Mouse (Mus musculus) CH12.LX (cell line): ENCODE data around the gene Zbtb21. TPM values are rescaled to one million over a fixed set of nuclear protein-coding genes. Genes with fewer than 3 reads are reported as not detected.

Experiments used
- DNase-seq: peaks from one replicate; pipeline ENCODE4 v3.0.0-alpha.2; 2013; ENCODE audit errors: extremely low read depth
- H3K27ac ChIP-seq: 2 replicates; pipeline ENCODE4 v1.5.1; 2012; ENCODE audit warnings: low read depth, mild to moderate bottlenecking, control low read depth, moderate library complexity; ENCODE audit not compliant: insufficient read depth
- H3K27me3 ChIP-seq: replicated peaks from 2 replicates; pipeline ENCODE3; 2012; ENCODE audit warnings: inconsistent platforms
- H3K36me3 ChIP-seq, 2 experiments: replicated peaks in 1 of 2; 2 replicates each; pipeline versions ENCODE3 to v1.6.1; 2012; ENCODE audit warnings: inconsistent platforms in 1 of 2, low read length in 1 of 2, mild to moderate bottlenecking in 1 of 2, mixed read lengths in 1 of 2, moderate library complexity in 1 of 2; ENCODE audit not compliant: control insufficient read depth in 1 of 2, insufficient read depth in 1 of 2
- H3K4me1 ChIP-seq, 2 experiments: 2 replicates each; pipeline ENCODE4 v1.6.1; 2012; ENCODE audit warnings: inconsistent platforms in 1 of 2, moderate library complexity in 1 of 2; ENCODE audit not compliant: insufficient read depth in 2 of 2, control insufficient read depth in 1 of 2
- H3K4me2 ChIP-seq: 2 replicates; pipeline ENCODE4 v1.6.1; 2012; ENCODE audit warnings: low read depth, mild to moderate bottlenecking, control low read depth; ENCODE audit not compliant: poor library complexity, insufficient read depth, severe bottlenecking
- H3K4me3 ChIP-seq, 3 experiments: fragments of 150-350 bp in 1 of 3; sonication (generic) in 1 of 3; replicated peaks in 1 of 3; 2 replicates each; pipeline versions ENCODE3 to v1.5.1; 2011 to 2012; ENCODE audit warnings: low read depth in 2 of 3, low read length in 2 of 3, mild to moderate bottlenecking in 2 of 3, moderate library complexity in 2 of 3, control low read depth in 1 of 3, improper control_type of control experiment in 1 of 3, inconsistent platforms in 1 of 3, mixed read lengths in 1 of 3; ENCODE audit not compliant: poor library complexity in 1 of 3
- H3K79me2 ChIP-seq: replicated peaks from 2 replicates; pipeline ENCODE4 v1.6.1; 2012; ENCODE audit warnings: mild to moderate bottlenecking, moderate library complexity; ENCODE audit not compliant: control insufficient read depth, poor library complexity, insufficient read depth, severe bottlenecking; ENCODE audit errors: extremely low read depth
- H3K9ac ChIP-seq: 2 replicates; pipeline ENCODE4 v1.6.1; 2012; ENCODE audit warnings: low read depth, mild to moderate bottlenecking, control low read depth, moderate library complexity; ENCODE audit not compliant: insufficient read depth
- H3K9me3 ChIP-seq: replicated peaks from 2 replicates; pipeline ENCODE3; 2012; ENCODE audit warnings: low read length, inconsistent platforms, mixed read lengths
- BHLHE40 ChIP-seq: IDR thresholded peaks from 2 replicates; pipeline ENCODE4 v1.6.1; 2011; ENCODE audit warnings: mild to moderate bottlenecking, low read depth, low read length, improper control_type of control experiment
- CTCF ChIP-seq, 2 experiments: IDR thresholded peaks in 1 of 2; conservative IDR thresholded peaks in 1 of 2; 2 replicates each; pipeline ENCODE4 v1.5.1; 2011 to 2012; ENCODE audit warnings: low read depth in 2 of 2, low read length in 2 of 2, improper control_type of control experiment in 1 of 2, inconsistent platforms in 1 of 2, mild to moderate bottlenecking in 1 of 2, moderate library complexity in 1 of 2
- ETS1 ChIP-seq: conservative IDR thresholded peaks from 2 replicates; pipeline ENCODE4 v1.6.1; 2012; ENCODE audit warnings: low read depth, mild to moderate bottlenecking, inconsistent platforms, low read length, improper control_type of control experiment, moderate library complexity
- GABPA ChIP-seq: IDR thresholded peaks from 2 replicates; pipeline ENCODE4 v1.6.1; 2012; ENCODE audit warnings: low read depth, low read length, improper control_type of control experiment, inconsistent platforms; ENCODE audit not compliant: insufficient replicate concordance
- JUN ChIP-seq: IDR thresholded peaks from 2 replicates; pipeline ENCODE4 v1.6.1; 2011; ENCODE audit warnings: low read depth, mild to moderate bottlenecking, low read length, improper control_type of control experiment, moderate library complexity; ENCODE audit not compliant: insufficient read depth
- MAZ ChIP-seq: IDR thresholded peaks from 2 replicates; pipeline ENCODE4 v1.6.1; 2012; ENCODE audit warnings: low read depth, mild to moderate bottlenecking, inconsistent platforms, low read length, improper control_type of control experiment, moderate library complexity
- MYC ChIP-seq: IDR thresholded peaks from 2 replicates; pipeline ENCODE4 v1.6.1; 2011; ENCODE audit warnings: low read depth, mild to moderate bottlenecking, improper control_type of control experiment, low read length
- NRF1 ChIP-seq: IDR thresholded peaks from 2 replicates; pipeline ENCODE4 v1.6.1; 2014; ENCODE audit warnings: low read depth, mild to moderate bottlenecking, inconsistent platforms, low read length, improper control_type of control experiment, moderate library complexity
- POLR2A ChIP-seq: IDR thresholded peaks from 2 replicates; pipeline ENCODE4 v1.6.1; 2011; ENCODE audit warnings: low read depth, mild to moderate bottlenecking, improper control_type of control experiment, low read length
- POLR2AphosphoS2 ChIP-seq: IDR thresholded peaks from 2 replicates; pipeline ENCODE4 v1.6.1; 2011; ENCODE audit warnings: low read depth, low read length, improper control_type of control experiment
- RAD21 ChIP-seq: IDR thresholded peaks from 2 replicates; pipeline ENCODE4 v1.6.1; 2011; ENCODE audit warnings: low read depth, mild to moderate bottlenecking, low read length, improper control_type of control experiment, moderate library complexity
- SMC3 ChIP-seq: IDR thresholded peaks from 2 replicates; pipeline ENCODE4 v1.6.1; 2011; ENCODE audit warnings: low read depth, low read length, improper control_type of control experiment
- USF1 ChIP-seq: IDR thresholded peaks from 2 replicates; pipeline ENCODE4 v1.6.1; 2014; ENCODE audit warnings: low read depth, mild to moderate bottlenecking, inconsistent platforms, low read length, improper control_type of control experiment
- USF2 ChIP-seq: conservative IDR thresholded peaks from 2 replicates; pipeline ENCODE4 v1.6.1; 2011; ENCODE audit warnings: low read depth, low read length, improper control_type of control experiment
- ZMIZ1 ChIP-seq: IDR thresholded peaks from 2 replicates; pipeline ENCODE4 v1.6.1; 2012; ENCODE audit warnings: low read depth, mild to moderate bottlenecking, inconsistent platforms, low read length, improper control_type of control experiment
- dilution Hi-C: fragments of 300-500 bp; cut with MboI; formaldehyde crosslinking; loops from 2 replicates; pipeline ENCODE4 v1.14.3; 2020; ENCODE audit warnings: low sequenced_read_pairs; ENCODE audit not compliant: extremely low pct_unique_long_range_greater_than_20kb, extremely low pct_ligation_motif_present
- in situ Hi-C: fragments of 300-500 bp; cut with MboI; formaldehyde crosslinking; loops from 3 replicates; pipeline ENCODE4 v1.14.3; 2019; ENCODE audit warnings: low sequenced_read_pairs, low pct_ligation_motif_present, low pct_unique_long_range_greater_than_20kb, mixed read lengths
- polyA plus RNA-seq: library from polyadenylated mRNA; unstranded; fragments of >175 nt; gene quantifications from 2 replicates; pipeline ENCODE4 v1.2.1, GENCODE M21; 2012; ENCODE audit warnings: low read depth; ENCODE audit not compliant: insufficient read length
- total RNA-seq, 2 experiments: library from RNA; depleted of rRNA; stranded (reverse); fragments of 300-350 nt in 1 of 2; fragments of >200 nt in 1 of 2; gene quantifications; 2 replicates each; pipeline ENCODE4 v1.2.3; 2012 to 2014

Gene Zbtb21
- total and polyA plus RNA-seq, 3 experiments: 9.9 to 24.8 (median 13.2) TPM

DNA sequence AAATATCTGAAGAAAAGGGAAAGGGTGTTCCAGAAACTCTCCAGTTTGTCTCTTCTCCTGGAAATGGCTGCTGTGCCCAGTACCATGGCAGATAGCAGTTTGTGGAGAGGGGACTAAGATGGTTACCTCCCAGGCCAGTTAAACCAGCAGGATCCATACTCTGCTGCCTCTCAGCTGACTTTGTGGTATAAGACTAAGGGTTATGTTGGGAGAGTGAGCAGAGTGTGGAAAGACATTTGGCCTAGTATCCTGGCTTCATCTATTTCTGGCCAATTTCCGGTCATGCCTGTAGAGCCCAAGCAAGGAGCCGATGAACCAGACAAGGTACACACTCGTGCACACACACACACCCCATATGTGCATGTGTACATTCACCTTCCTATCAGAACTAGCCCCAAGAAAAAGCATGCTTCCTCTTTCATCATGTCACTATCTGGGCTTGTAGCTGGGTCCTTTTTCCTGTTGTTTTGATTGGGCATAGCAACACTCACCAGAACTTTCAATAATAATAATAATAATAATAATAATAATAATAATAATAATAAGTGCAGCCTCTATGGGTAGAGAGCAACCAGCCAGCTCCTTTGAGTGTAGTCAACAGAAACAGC is 35.0 kb downstream of the Zbtb21 start:
- Histone ChIP-seq H3K4me2 (no peak overlapping the region), H3K9ac (no peak overlapping the region), H3K9me3 (no peaks in the 10 kb centered on the region), H3K36me3 (no peaks in the 10 kb centered on the region), H3K27me3 (peaks cover 15% of the 10 kb centered on the region), H3K4me1 (peaks cover 6 to 31% of the 10 kb centered on the region in 2 experiments), H3K4me3 (no peak overlapping the region), H3K27ac (no peak overlapping the region), H3K79me2 (no peaks in the 10 kb centered on the region)
- in situ Hi-C loops (no loop called here), dilution Hi-C loops (no loop called here)
- no peak for DNase-seq
- TF ChIP-seq SMC3: no peak
- TF ChIP-seq POLR2A: no peak
- TF ChIP-seq CTCF (conservative IDR thresholded peaks at IDR 0.05 in 1 of 2, IDR thresholded peaks at IDR 0.05 in 1 of 2; ENCODE audit: low read depth in 2 of 2, low read length in 2 of 2): no peak
- TF ChIP-seq POLR2AphosphoS2: no peak
- TF ChIP-seq ZMIZ1: no peak
- TF ChIP-seq BHLHE40: no peak
- TF ChIP-seq RAD21: no peak
- no peak for TF ChIP-seq USF1
- no peak for TF ChIP-seq NRF1
- no peak for TF ChIP-seq MYC
- TF ChIP-seq USF2: no peak
- TF ChIP-seq JUN: no peak
- no peak for TF ChIP-seq ETS1
- no peak for TF ChIP-seq MAZ

GRCm38 (mm10) chr16:97926381-97926780 is 36.0 kb downstream of the Zbtb21 start:
- Histone ChIP-seq H3K4me3 (no peak overlapping the region), H3K36me3 (no peaks in the 10 kb centered on the region), H3K79me2 (no peaks in the 10 kb centered on the region), H3K27ac (no peak overlapping the region), H3K27me3 (peaks cover 14% of the 10 kb centered on the region), H3K4me1 (peaks cover 6 to 37% of the 10 kb centered on the region in 2 experiments), H3K4me2 (no peak overlapping the region), H3K9ac (no peak overlapping the region)
- DNase-seq: no peak
- dilution Hi-C loops: no loop called here
- TF ChIP-seq GABPA (no peak), BHLHE40 (no peak), USF1 (no peak), POLR2AphosphoS2 (no peak), ZMIZ1 (no peak)
- TF ChIP-seq, all 38 proteins: peak for 0
- no peaks in the 10 kb centered on the region for H3K9me3 ChIP-seq
- in situ Hi-C loops: no loop called here
